Mouse (Mus musculus) midbrain, embryonic 10.5 days (tissue): ENCODE measurements around the gene Fbxo34. TPM values are rescaled to one million over a fixed set of nuclear protein-coding genes. Genes with fewer than 3 reads are reported as not detected.
A peak's percentile ranks its signal among the peaks of the same experiment; 100 is the strongest.
"Not testable (repeated sequence)": the region's sequence is repeated elsewhere in the genome, so short reads cannot be mapped to it uniquely, and the experiment has no call there.

Source experiments
- DNase-seq: peaks from one replicate; pipeline ENCODE4 v3.0.0-alpha.2; 2017; ENCODE audit warnings: low spot score
- H3K27ac ChIP-seq: fragments of 300-500 bp; sonication (generic); replicated peaks from 2 replicates; pipeline ENCODE4 v1.5.1; 2016; ENCODE audit warnings: mild to moderate bottlenecking
- H3K27me3 ChIP-seq: fragments of 300-500 bp; sonication (generic); 2 replicates; pipeline ENCODE4 v1.6.1; 2016; ENCODE audit warnings: low read depth, mild to moderate bottlenecking; ENCODE audit not compliant: poor library complexity, severe bottlenecking
- H3K36me3 ChIP-seq: fragments of 300-500 bp; sonication (generic); 2 replicates; pipeline ENCODE4 v1.6.1; 2016; ENCODE audit warnings: mild to moderate bottlenecking, moderate library complexity
- H3K4me1 ChIP-seq: fragments of 300-500 bp; sonication (generic); 2 replicates; pipeline ENCODE4 v1.6.1; 2016
- H3K4me3 ChIP-seq: fragments of 300-500 bp; sonication (generic); 2 replicates; pipeline ENCODE4 v1.5.1; 2016; ENCODE audit warnings: mild to moderate bottlenecking, moderate library complexity
- H3K9me3 ChIP-seq: fragments of 300-500 bp; sonication (generic); replicated peaks from 2 replicates; pipeline ENCODE4 v1.6.1; 2016; ENCODE audit warnings: mild to moderate bottlenecking
- WGBS: fragments of 180-500 bp; shearing (Covaris S2); methylation state at CpG from one replicate; pipeline ENCODE4 v1.1.7; 2016; 5-methylcytosine and 5-hydroxymethylcytosine counted together
- polyA plus RNA-seq: library from polyadenylated mRNA; unstranded; fragments of >200 nt; fragmentation: Nextera tagmentation; extraction: Ambion mirVana; gene quantifications from 2 replicates; pipeline ENCODE4 v1.2.1, GENCODE M21; 2016

The Fbxo34 gene
- polyA plus RNA-seq = 22.7 and 23.2 TPM in 2 replicates

- not testable (repeated sequence) for H3K4me3 ChIP-seq, H3K4me1 ChIP-seq, H3K36me3 ChIP-seq, H3K9me3 ChIP-seq, H3K27ac ChIP-seq, H3K27me3 ChIP-seq, DNase-seq
- WGBS = 91% methylated on average over 3 of the region's 5 CpGs
Observed at GRCm38 (mm10) chr14:47450121-47450520, at the start of gene Fbxo34. TSS of gene Fbxo34 (plus strand) at chr14:47450421.

- WGBS = 92% methylated on average over 8 of the region's 8 CpGs
- no peaks in the 10 kb centered on the region for H3K4me1 ChIP-seq
- DNase-seq = no peak
- no peaks in the 10 kb centered on the region for H3K27me3 ChIP-seq
- H3K27ac ChIP-seq = no peak overlapping the region
- H3K4me3 ChIP-seq = no peak overlapping the region
- peaks cover 100% of the 10 kb centered on the region for H3K36me3 ChIP-seq
- H3K9me3 ChIP-seq = no peaks in the 10 kb centered on the region
Observed at GRCm38 (mm10) chr14:47402735-47403134, 47.5 kb upstream of the Fbxo34 start.

DNA sequence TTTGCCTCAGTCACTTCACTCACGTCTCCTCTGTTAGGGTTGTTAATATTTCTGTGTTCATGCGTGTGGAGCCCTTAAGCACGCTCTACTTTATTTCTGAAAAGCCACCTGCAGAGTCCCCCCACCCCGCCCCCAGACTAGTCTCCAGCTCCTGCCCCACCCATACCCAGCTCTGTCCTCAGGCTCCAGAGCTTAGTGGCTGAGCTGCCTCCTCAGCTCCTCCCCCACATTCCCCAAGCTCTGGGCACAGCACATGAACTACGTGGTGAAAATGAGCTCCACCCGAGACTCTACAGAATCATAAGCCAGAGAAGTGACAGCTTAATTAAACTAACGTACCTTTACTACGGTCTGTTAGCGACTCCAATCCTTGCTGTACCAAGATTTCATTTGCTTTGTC lies 44.2 kb upstream of the Fbxo34 start:
- no peak overlapping the region for H3K4me3 ChIP-seq
- no peak for DNase-seq
- no peak overlapping the region for H3K27ac ChIP-seq
- H3K4me1 ChIP-seq = no peaks in the 10 kb centered on the region
- no peaks in the 10 kb centered on the region for H3K9me3 ChIP-seq
- 91% methylated on average over 9 of the region's 9 CpGs for WGBS
- H3K27me3 ChIP-seq = no peaks in the 10 kb centered on the region
- H3K36me3 ChIP-seq = peaks cover 100% of the 10 kb centered on the region

DNA sequence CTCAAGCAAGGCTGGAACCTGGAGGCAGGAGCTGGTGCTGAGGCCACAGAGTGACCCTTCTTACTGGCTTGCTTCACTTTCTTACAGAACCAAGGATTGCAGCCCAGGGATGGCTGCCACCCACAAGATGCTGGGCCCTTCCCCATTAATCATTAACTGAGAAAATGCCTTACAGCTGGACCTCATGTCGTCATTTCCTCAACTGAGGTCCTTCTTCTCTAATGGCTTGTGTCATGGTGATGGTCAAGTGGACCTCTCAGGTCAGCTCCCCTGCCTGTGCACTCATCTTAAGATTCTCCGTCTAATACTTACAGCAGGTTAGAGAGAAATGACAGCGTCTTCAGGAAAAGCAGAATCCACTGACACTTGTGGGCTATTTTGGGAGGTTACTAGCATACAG lies 32.9 kb upstream of the Fbxo34 start:
- Histone ChIP-seq H3K4me1 (peaks cover 20% of the 10 kb centered on the region), H3K27ac (peak overlapping the region; percentile 89), H3K4me3 (peak overlapping the region; percentile 75), H3K27me3 (no peaks in the 10 kb centered on the region), H3K9me3 (no peaks in the 10 kb centered on the region), H3K36me3 (peaks cover 43% of the 10 kb centered on the region)
- WGBS = 45% methylated on average over 3 of the region's 3 CpGs
- no peak for DNase-seq

GRCm38 (mm10) chr14:47417775-47418665 lies 32.2 kb upstream of the Fbxo34 start, which contains the start of gene Dlgap5:
TSS of gene Dlgap5 (minus strand) at chr14:47418407.
- H3K36me3 ChIP-seq = peaks cover 37% of the 10 kb centered on the region
- no peaks in the 10 kb centered on the region for H3K27me3 ChIP-seq
- H3K9me3 ChIP-seq = no peaks in the 10 kb centered on the region
- H3K4me1 ChIP-seq = peaks cover 20% of the 10 kb centered on the region
- DNase-seq = peak; percentile 93
- peak within 1 kb of the TSS; percentile 89 for H3K27ac ChIP-seq
- peak within 1 kb of the TSS; percentile 75 for H3K4me3 ChIP-seq
- 3% methylated on average over 36 of the region's 36 CpGs for WGBS

- DNase-seq = no peak
- Histone ChIP-seq H3K4me1 (peaks cover 20% of the 10 kb centered on the region), H3K9me3 (no peaks in the 10 kb centered on the region), H3K27me3 (no peaks in the 10 kb centered on the region), H3K4me3 (peak overlapping the region; percentile 75), H3K27ac (peak overlapping the region; percentile 89), H3K36me3 (peaks cover 32% of the 10 kb centered on the region)
- 67% methylated on average over 5 of the region's 5 CpGs for WGBS
Observed at GRCm38 (mm10) chr14:47418666-47418991, 31.6 kb upstream of the Fbxo34 start.

GRCm38 (mm10) chr14:47419034-47419625 lies 31.1 kb upstream of the Fbxo34 start:
- Histone ChIP-seq H3K4me3 (no peak overlapping the region), H3K27ac (peak overlapping the region; percentile 89), H3K9me3 (no peaks in the 10 kb centered on the region), H3K36me3 (peaks cover 27% of the 10 kb centered on the region), H3K4me1 (peaks cover 20% of the 10 kb centered on the region), H3K27me3 (no peaks in the 10 kb centered on the region)
- 87% methylated on average over 9 of the region's 9 CpGs for WGBS
- no peak for DNase-seq

- no peak for DNase-seq
- Histone ChIP-seq H3K4me1 (peaks cover 20% of the 10 kb centered on the region), H3K27ac (no peak overlapping the region), H3K4me3 (no peak overlapping the region), H3K36me3 (peaks cover 20% of the 10 kb centered on the region), H3K9me3 (no peaks in the 10 kb centered on the region), H3K27me3 (no peaks in the 10 kb centered on the region)
- 91% methylated on average over 24 of the region's 24 CpGs for WGBS
Observed at GRCm38 (mm10) chr14:47419723-47420276, 30.4 kb upstream of the Fbxo34 start.

DNA sequence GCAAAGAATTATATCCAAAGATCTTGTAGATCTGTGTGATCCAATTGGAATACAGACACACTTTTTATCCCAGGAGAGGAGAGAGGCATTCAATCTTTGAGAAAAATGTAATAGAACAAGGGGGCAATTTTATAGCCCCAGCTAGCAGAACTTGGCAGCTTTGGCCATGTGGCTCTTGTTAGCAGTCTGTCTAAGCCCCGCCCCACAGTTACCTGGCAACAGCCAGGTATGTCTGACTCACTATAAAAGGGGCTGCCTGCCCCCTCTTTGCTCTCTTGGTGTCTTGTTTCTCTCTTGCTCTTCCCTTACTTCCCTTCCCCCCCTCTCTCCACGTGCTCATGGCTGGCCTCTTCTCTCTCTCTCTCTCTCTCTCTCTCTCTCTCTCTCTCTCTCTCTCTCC lies 28.6 kb upstream of the Fbxo34 start:
- Histone ChIP-seq H3K4me1 (peaks cover 18% of the 10 kb centered on the region), H3K27me3 (no peaks in the 10 kb centered on the region), H3K27ac (no peak overlapping the region), H3K36me3 (peaks cover 2% of the 10 kb centered on the region; the same call in 1 of the 2 replicates), H3K4me3 (no peak overlapping the region), H3K9me3 (no peaks in the 10 kb centered on the region)
- DNase-seq = no peak
- WGBS = 53% methylated on average over 2 of the region's 2 CpGs

GRCm38 (mm10) chr14:47422466-47422865 lies 27.8 kb upstream of the Fbxo34 start:
- H3K4me3 ChIP-seq = no peak overlapping the region
- 66% methylated on average over 4 of the region's 4 CpGs for WGBS
- H3K4me1 ChIP-seq = peaks cover 9% of the 10 kb centered on the region
- H3K27ac ChIP-seq = no peak overlapping the region
- H3K27me3 ChIP-seq = no peaks in the 10 kb centered on the region
- no peaks in the 10 kb centered on the region for H3K9me3 ChIP-seq
- H3K36me3 ChIP-seq = no peaks in the 10 kb centered on the region
- no peak for DNase-seq

GRCm38 (mm10) chr14:47432987-47433386 lies 17.2 kb upstream of the Fbxo34 start:
- Histone ChIP-seq H3K36me3 (no peaks in the 10 kb centered on the region), H3K27me3 (no peaks in the 10 kb centered on the region), H3K4me1 (no peaks in the 10 kb centered on the region), H3K4me3 (no peak overlapping the region), H3K9me3 (no peaks in the 10 kb centered on the region), H3K27ac (no peak overlapping the region)
- no peak for DNase-seq

DNA sequence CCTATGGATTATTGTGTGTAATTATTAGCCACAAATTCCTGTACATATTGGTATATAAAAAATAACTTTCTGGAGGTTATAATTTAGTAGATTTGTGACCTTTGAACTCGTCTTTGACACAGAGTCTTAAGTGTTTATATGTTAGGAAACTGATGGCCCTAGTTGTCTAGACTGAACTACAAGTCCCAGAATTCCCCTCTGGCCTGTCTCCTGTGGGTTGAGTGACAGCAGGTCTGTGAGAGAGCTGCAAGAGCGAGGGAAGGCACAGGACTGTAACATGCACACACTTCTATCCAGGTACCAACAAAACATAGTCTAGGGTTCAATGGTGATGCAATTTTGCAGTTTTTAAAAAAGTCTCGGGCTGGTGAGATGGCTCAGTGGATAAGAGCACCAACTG lies 11.3 kb upstream of the Fbxo34 start:
- DNase-seq = no peak
- H3K4me1 ChIP-seq = no peaks in the 10 kb centered on the region
- peaks cover 16% of the 10 kb centered on the region; the same call in 1 of the 2 replicates for H3K9me3 ChIP-seq
- H3K36me3 ChIP-seq = no peaks in the 10 kb centered on the region
- 72% methylated on average over 3 of the region's 3 CpGs for WGBS
- no peak overlapping the region for H3K27ac ChIP-seq
- no peaks in the 10 kb centered on the region for H3K27me3 ChIP-seq
- H3K4me3 ChIP-seq = no peak overlapping the region

DNA sequence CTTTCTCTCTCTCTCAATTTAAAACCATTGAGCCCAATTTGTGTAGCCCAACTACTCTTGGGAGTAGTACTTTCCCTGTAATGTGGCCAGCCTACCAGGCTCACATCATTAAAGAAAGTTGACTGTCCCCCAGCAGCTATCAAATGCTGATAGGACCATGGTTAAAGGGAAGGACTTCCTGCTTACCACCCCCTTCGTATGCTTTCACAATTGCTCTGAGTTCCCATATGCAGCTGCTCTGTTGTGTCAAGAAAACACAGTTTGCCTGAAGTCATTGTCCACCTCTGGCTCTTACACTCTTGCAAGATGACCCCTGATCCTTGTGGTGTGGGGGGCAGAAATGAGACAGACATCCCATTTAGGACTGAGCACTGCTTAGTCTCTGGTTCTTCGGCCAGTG lies 5.3 kb upstream of the Fbxo34 start:
- Histone ChIP-seq H3K27me3 (no peaks in the 10 kb centered on the region), H3K27ac (no peak overlapping the region), H3K36me3 (no peaks in the 10 kb centered on the region), H3K9me3 (peaks cover 13% of the 10 kb centered on the region; the same call in 1 of the 2 replicates), H3K4me1 (no peaks in the 10 kb centered on the region), H3K4me3 (no peak overlapping the region)
- WGBS = 70% methylated on average over 2 of the region's 2 CpGs
- no peak for DNase-seq
